Mouse (Mus musculus) hindbrain, embryonic 13.5 days (tissue): Measurements from ENCODE around the gene Lmtk3. TPM values are rescaled to one million over a fixed set of nuclear protein-coding genes. Genes with fewer than 3 reads are reported as not detected.

Experiments
- ATAC-seq: fragments of 200-750 bp; cut with Nextera tagmentation; 2 replicates; pipeline ENCODE4 v1.8.0; 2017; ENCODE audit warnings: moderate TSS enrichment; ENCODE audit not compliant: low FRiP score
- H3K27ac ChIP-seq: fragments of 300-500 bp; sonication (generic); 2 replicates; pipeline ENCODE4 v1.5.1; 2015; ENCODE audit warnings: inconsistent platforms, mild to moderate bottlenecking, moderate library complexity
- H3K27me3 ChIP-seq: fragments of 300-500 bp; sonication (generic); 2 replicates; pipeline ENCODE4 v1.6.1; 2015; ENCODE audit warnings: mild to moderate bottlenecking, inconsistent platforms
- H3K36me3 ChIP-seq: fragments of 300-500 bp; sonication (generic); 2 replicates; pipeline ENCODE4 v1.6.1; 2015; ENCODE audit warnings: mild to moderate bottlenecking, inconsistent platforms
- H3K4me1 ChIP-seq: fragments of 300-500 bp; sonication (generic); replicated peaks from 2 replicates; pipeline ENCODE4 v1.6.1; 2015; ENCODE audit warnings: inconsistent platforms
- H3K4me2 ChIP-seq: fragments of 300-500 bp; sonication (generic); 2 replicates; pipeline ENCODE4 v1.6.1; 2015; ENCODE audit warnings: inconsistent platforms, mild to moderate bottlenecking, moderate library complexity
- H3K4me3 ChIP-seq: fragments of 300-500 bp; sonication (generic); 2 replicates; pipeline ENCODE4 v1.5.1; 2015; ENCODE audit warnings: mild to moderate bottlenecking, inconsistent platforms
- H3K9ac ChIP-seq: fragments of 300-500 bp; sonication (generic); 2 replicates; pipeline ENCODE4 v1.6.1; 2015; ENCODE audit warnings: mild to moderate bottlenecking, inconsistent platforms
- H3K9me3 ChIP-seq: fragments of 300-500 bp; sonication (generic); 2 replicates; pipeline ENCODE4 v1.6.1; 2016; ENCODE audit warnings: inconsistent platforms
- WGBS: fragments of 180-500 bp; shearing (Covaris S2); methylation state at CpG from one replicate; pipeline ENCODE4 v1.1.7; 2015; 5-methylcytosine and 5-hydroxymethylcytosine counted together
- polyA plus RNA-seq: library from polyadenylated mRNA; unstranded; fragments of >200 nt; fragmentation: Nextera tagmentation; extraction: Ambion mirVana; gene quantifications from 2 replicates; pipeline ENCODE4 v1.2.1, GENCODE M21; 2015

The Lmtk3 gene
- polyA plus RNA-seq, 1 experiment from 2014 or later, result 22.8 TPM

GRCm38 (mm10) chr7:45814841-45815240 lies 31.3 kb downstream of the Lmtk3 start:
- H3K36me3 ChIP-seq, result peaks cover 31% of the 10 kb centered on the region
- under 1% methylated on average over 5 of the region's 5 CpGs for WGBS
- H3K9ac ChIP-seq, result peak overlapping the region; percentile 60
- peaks cover 35% of the 10 kb centered on the region for H3K4me1 ChIP-seq
- H3K4me3 ChIP-seq, result peak overlapping the region; percentile 33
- H3K4me2 ChIP-seq, result peak overlapping the region; percentile 55
- H3K9me3 ChIP-seq, result no peaks in the 10 kb centered on the region
- ATAC-seq, result no peak
- H3K27me3 ChIP-seq, result peaks cover 16% of the 10 kb centered on the region
- peak overlapping the region; percentile 77 for H3K27ac ChIP-seq

DNA sequence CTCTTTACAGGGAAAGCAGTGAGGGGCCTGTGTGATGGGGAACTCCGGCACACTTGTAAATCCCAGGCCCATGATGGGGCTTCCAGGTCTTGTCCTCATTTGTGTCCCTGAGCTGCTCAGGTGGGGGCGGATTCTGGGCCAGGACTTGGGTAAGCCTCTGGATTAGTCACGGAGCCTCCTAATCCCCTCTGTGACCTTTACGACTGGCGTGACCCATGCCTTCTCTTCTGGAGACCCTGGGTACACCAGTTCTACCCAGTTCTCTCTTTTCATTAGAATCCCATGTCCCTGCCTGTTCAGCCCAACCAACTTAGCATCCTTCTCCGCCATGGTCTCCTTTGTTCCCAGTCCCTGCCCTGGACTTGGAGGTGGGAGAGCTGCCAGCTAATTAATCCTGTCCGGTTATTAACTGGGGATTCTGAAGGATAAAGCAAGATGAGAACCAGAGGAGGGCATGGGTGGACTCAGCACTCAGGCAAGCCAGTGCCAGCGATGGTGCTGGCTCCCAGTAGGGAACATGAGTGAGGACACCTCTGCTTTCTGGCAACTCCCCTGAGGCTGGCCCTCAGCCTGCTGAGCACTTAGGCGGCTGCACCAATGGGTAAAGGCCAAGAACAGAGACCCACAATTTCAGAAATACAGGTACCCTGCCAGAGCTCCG lies 31.9 kb downstream of the Lmtk3 start:
- ATAC-seq, result no peak
- Histone ChIP-seq H3K9me3 (no peaks in the 10 kb centered on the region), H3K27me3 (peaks cover 22% of the 10 kb centered on the region), H3K9ac (peak overlapping the region; percentile 60), H3K4me2 (peak overlapping the region; percentile 55), H3K4me3 (0 out of 2 replicates have a peak overlapping the region, but pooled peaks have one; percentile 33), H3K36me3 (peaks cover 25% of the 10 kb centered on the region), H3K27ac (peak overlapping the region; percentile 77), H3K4me1 (peaks cover 35% of the 10 kb centered on the region)
- WGBS, result 39% methylated on average over 10 of the region's 10 CpGs

GRCm38 (mm10) chr7:45815984-45816351 lies 32.4 kb downstream of the Lmtk3 start:
- H3K9ac ChIP-seq, result 0 out of 2 replicates have a peak overlapping the region, but pooled peaks have one; percentile 60
- WGBS, result 59% methylated on average over 2 of the region's 2 CpGs
- H3K4me1 ChIP-seq, result peaks cover 35% of the 10 kb centered on the region

DNA sequence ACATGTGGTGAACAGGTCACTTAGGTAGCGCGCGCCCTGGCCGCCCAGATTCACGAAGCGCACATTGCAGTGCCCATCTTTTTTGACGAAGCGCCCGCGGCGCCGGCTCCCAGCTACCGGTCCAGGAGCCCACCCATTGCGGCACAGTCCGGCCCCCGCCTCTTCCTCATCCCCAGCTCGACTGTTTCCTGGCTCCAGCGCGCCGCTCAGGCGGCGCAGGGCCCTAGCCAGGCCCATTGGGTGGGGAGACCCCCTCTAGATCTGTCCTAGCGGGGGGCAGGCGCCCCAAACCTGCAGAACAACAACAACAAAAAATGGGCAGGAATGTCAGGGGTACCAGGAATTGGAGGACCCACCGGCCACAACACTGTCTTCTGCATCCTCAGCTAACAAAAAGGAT lies 36.3 kb downstream of the Lmtk3 start:
- 0 out of 2 replicates have a peak overlapping the region, but pooled peaks have one; percentile 5 for H3K4me3 ChIP-seq
- ATAC-seq, result no peak
- no peak overlapping the region for H3K9ac ChIP-seq
- H3K27ac ChIP-seq, result no peak overlapping the region
- 14% methylated on average over 25 of the region's 25 CpGs for WGBS
- peaks cover 13% of the 10 kb centered on the region for H3K4me1 ChIP-seq
- peaks cover 24% of the 10 kb centered on the region for H3K27me3 ChIP-seq
- no peaks in the 10 kb centered on the region for H3K9me3 ChIP-seq
- H3K36me3 ChIP-seq, result peaks cover 25% of the 10 kb centered on the region
- peak overlapping the region; percentile 17; the same call in 1 of the 2 replicates for H3K4me2 ChIP-seq

More at GRCm38 (mm10) chr7:45815984-45816351, 32.4 kb downstream of the Lmtk3 start:
- ATAC-seq, result no peak
- H3K9me3 ChIP-seq, result no peaks in the 10 kb centered on the region
- H3K4me2 ChIP-seq, result no peak overlapping the region
- no peak overlapping the region for H3K27ac ChIP-seq
- H3K4me3 ChIP-seq, result no peak overlapping the region
- peaks cover 20% of the 10 kb centered on the region for H3K36me3 ChIP-seq
- H3K27me3 ChIP-seq, result peaks cover 24% of the 10 kb centered on the region

DNA sequence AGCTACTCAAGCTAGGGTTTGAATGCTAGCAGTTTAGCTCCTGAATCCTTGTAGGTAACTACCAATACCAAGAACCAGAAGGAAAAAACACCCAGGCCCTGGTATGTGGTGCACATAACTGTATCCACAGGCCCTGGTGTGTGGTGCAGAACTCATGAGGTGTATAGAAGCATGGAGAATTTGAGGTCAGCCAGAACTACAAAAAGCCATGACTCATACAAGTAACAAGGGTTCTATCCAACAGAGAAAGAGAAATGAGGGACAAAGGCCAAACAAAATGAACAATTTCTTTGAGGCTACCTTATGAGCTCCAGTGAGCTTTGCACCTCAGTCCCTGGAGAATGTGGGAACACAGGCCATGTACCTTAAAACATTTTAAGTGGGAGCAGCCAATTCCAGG lies 37.4 kb downstream of the Lmtk3 start:
- Histone ChIP-seq H3K36me3 (peaks cover 35% of the 10 kb centered on the region), H3K9ac (no peak overlapping the region), H3K9me3 (no peaks in the 10 kb centered on the region), H3K27me3 (peaks cover 24% of the 10 kb centered on the region), H3K27ac (no peak overlapping the region), H3K4me1 (peaks cover 2% of the 10 kb centered on the region), H3K4me2 (no peak overlapping the region), H3K4me3 (no peak overlapping the region)
- no peak for ATAC-seq

- peaks cover under 1% of the 10 kb centered on the region; the same call in 1 of the 2 replicates for H3K4me1 ChIP-seq
- no peak within 1 kb of the TSS for H3K4me2 ChIP-seq
- peaks cover 68% of the 10 kb centered on the region for H3K36me3 ChIP-seq
- H3K4me3 ChIP-seq, result no peak within 1 kb of the TSS
- no peak for ATAC-seq
- no peak within 1 kb of the TSS for H3K27ac ChIP-seq
- H3K9me3 ChIP-seq, result no peaks in the 10 kb centered on the region
- WGBS, result 81% methylated on average over 7 of the region's 7 CpGs
- H3K9ac ChIP-seq, result peak within 1 kb of the TSS; percentile 29
- peaks cover 10% of the 10 kb centered on the region for H3K27me3 ChIP-seq
Observed at GRCm38 (mm10) chr7:45824598-45824997, 41.1 kb downstream of the Lmtk3 start, which contains the start of gene Kcnj14. TSS of gene Kcnj14 (minus strand) at chr7:45824782.

DNA sequence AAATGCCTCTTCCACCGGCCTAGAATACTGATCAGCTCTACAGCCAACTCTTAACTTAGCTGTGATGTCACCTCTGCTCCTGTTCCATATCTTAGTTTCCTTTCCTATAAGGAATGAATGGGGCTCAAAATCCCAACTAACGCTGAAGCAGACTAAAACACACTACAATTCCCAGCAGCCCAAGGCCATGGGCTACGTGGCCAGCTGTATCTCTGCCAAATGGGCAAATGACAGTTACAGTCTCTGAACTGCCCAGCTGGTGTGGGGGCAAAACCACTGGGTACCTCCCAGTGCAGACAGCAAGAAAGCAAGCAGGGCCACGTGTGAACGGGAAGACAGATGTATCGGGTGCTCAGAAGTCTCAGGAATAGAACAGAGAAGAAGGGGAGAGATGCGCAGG lies 43.1 kb downstream of the Lmtk3 start:
- Histone ChIP-seq H3K9ac (no peak overlapping the region), H3K4me2 (no peak overlapping the region), H3K27ac (no peak overlapping the region), H3K36me3 (peaks cover 68% of the 10 kb centered on the region), H3K4me3 (no peak overlapping the region), H3K27me3 (peaks cover 3% of the 10 kb centered on the region), H3K4me1 (peaks cover 17% of the 10 kb centered on the region), H3K9me3 (no peaks in the 10 kb centered on the region)
- no peak for ATAC-seq
- 94% methylated on average over 7 of the region's 7 CpGs for WGBS

GRCm38 (mm10) chr7:45830427-45831127 lies 47.0 kb downstream of the Lmtk3 start, which contains the start of gene Grwd1:
TSS of gene Grwd1 (minus strand) at chr7:45830944.
- H3K4me2 ChIP-seq, result peak within 1 kb of the TSS; percentile 87
- ATAC-seq, result peak; percentile 92
- H3K27ac ChIP-seq, result peak within 1 kb of the TSS; percentile 93
- H3K4me3 ChIP-seq, result peak within 1 kb of the TSS; percentile 81
- H3K4me1 ChIP-seq, result peaks cover 40% of the 10 kb centered on the region
- H3K9me3 ChIP-seq, result no peaks in the 10 kb centered on the region
- peaks cover 36% of the 10 kb centered on the region for H3K36me3 ChIP-seq
- peaks cover 42% of the 10 kb centered on the region for H3K27me3 ChIP-seq
- H3K9ac ChIP-seq, result peak within 1 kb of the TSS; percentile 74
- WGBS, result under 1% methylated on average over 35 of the region's 35 CpGs

DNA sequence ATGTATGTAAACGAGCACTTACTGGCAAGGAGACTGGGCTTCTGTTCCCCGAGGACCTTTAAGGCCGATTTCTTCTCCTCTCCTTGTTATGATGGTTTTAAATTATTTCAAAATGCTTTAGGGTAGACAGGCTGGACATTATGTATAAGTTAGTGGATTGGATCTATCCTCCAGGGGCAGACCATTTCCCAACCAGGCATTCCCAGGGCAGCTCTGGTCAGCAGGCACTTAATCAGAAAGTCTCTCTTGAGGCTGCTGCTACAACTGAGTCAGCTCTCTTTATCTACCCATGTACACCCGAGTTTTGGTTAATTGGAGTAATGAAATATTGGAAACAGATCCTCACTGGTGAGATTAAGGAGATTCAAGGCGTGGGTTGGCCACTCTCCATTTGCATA lies 47.6 kb downstream of the Lmtk3 start:
- Histone ChIP-seq H3K4me2 (peak overlapping the region; percentile 87), H3K9ac (peak overlapping the region; percentile 74; the same call in 1 of the 2 replicates), H3K36me3 (peaks cover 31% of the 10 kb centered on the region), H3K4me3 (peak overlapping the region; percentile 81), H3K4me1 (peaks cover 40% of the 10 kb centered on the region), H3K9me3 (no peaks in the 10 kb centered on the region), H3K27me3 (peaks cover 48% of the 10 kb centered on the region), H3K27ac (peak overlapping the region; percentile 93)
- 20% methylated on average over 5 of the region's 5 CpGs for WGBS
- peak; percentile 45 for ATAC-seq

GRCm38 (mm10) chr7:45832428-45832827 lies 48.9 kb downstream of the Lmtk3 start:
- ATAC-seq, result no peak
- peak overlapping the region; percentile 39 for H3K4me3 ChIP-seq
- peaks cover 19% of the 10 kb centered on the region for H3K36me3 ChIP-seq
- peak overlapping the region; percentile 51 for H3K4me2 ChIP-seq
- peaks cover 40% of the 10 kb centered on the region for H3K4me1 ChIP-seq
- H3K9me3 ChIP-seq, result no peaks in the 10 kb centered on the region
- 8% methylated on average over 30 of the region's 30 CpGs for WGBS
- peaks cover 60% of the 10 kb centered on the region for H3K27me3 ChIP-seq
- H3K27ac ChIP-seq, result no peak overlapping the region
- H3K9ac ChIP-seq, result peak overlapping the region; percentile 51; the same call in 1 of the 2 replicates

DNA sequence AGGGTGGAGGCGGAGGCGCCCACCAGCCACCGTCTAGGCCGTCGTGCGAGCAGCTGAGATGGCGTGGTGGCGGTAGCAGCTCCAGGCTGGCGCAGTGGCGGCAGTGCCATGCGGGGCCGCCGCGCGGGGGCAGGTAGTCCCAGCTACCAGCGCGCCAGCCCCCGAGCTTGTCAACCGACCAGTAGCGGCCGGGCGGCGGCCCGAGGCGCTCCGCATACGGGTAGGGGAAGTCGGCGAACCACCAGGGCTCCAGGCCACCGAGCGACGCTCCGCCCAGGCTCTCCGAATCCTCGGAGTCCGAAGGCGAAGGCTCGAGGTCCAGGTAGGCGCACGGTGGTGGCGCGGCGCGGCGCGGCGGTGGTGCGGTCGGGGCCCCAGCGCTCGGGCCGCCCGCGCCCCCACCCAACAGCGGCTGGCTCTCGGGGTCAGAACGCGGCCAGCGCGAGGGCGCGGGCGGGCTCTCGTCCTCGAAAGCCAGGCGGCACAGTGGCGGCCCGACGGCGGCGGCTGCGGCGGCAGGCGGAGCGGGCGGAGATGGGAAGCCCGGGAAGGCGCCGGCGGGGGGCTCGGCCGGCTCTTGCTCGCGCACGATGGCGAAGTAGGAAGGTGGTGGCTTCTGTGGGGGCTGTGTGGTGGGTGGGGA lies 49.7 kb downstream of the Lmtk3 start:
- 2% methylated on average over 80 of the region's 86 CpGs for WGBS
- Histone ChIP-seq H3K4me3 (peak overlapping the region; percentile 39), H3K36me3 (peaks cover 11% of the 10 kb centered on the region), H3K4me1 (peaks cover 40% of the 10 kb centered on the region), H3K9me3 (no peaks in the 10 kb centered on the region), H3K27ac (no peak overlapping the region), H3K27me3 (peaks cover 67% of the 10 kb centered on the region), H3K9ac (peak overlapping the region; percentile 51), H3K4me2 (peak overlapping the region; percentile 51)
- ATAC-seq, result no peak

GRCm38 (mm10) chr7:45833924-45834323 lies 50.4 kb downstream of the Lmtk3 start:
- Histone ChIP-seq H3K4me3 (peak overlapping the region; percentile 39), H3K9me3 (no peaks in the 10 kb centered on the region), H3K4me1 (peaks cover 40% of the 10 kb centered on the region), H3K27me3 (peaks cover 67% of the 10 kb centered on the region), H3K27ac (no peak overlapping the region), H3K9ac (peak overlapping the region; percentile 51), H3K36me3 (0 out of 2 replicates have a peak, but pooled peaks cover 4% of the 10 kb centered on the region), H3K4me2 (peak overlapping the region; percentile 51)
- WGBS, result 5% methylated on average over 12 of the region's 31 CpGs
- no peak for ATAC-seq
